Mouse (Mus musculus) C2C12 (cell line): ENCODE data around the gene Opn1sw.

ENCODE experiments used
- CEBPB ChIP-seq: IDR thresholded peaks from one replicate; pipeline ENCODE4 v1.6.1; 2011; ENCODE audit warnings: low read depth, mild to moderate bottlenecking, control low read depth, moderate library complexity
- CTCF ChIP-seq: IDR thresholded peaks from one replicate; pipeline ENCODE4 v1.5.1; 2011; ENCODE audit not compliant: control insufficient read depth, insufficient read depth, insufficient read length
- MAX ChIP-seq: IDR thresholded peaks from one replicate; pipeline ENCODE4 v1.6.1; 2011; ENCODE audit warnings: mild to moderate bottlenecking, control low read depth

GRCm38 (mm10) chr6:29379954-29380353 is 8.3 kb downstream of the Opn1sw start:
- TF ChIP-seq MAX (no peak), CEBPB (no peak), CTCF (no peak)
